8 mouse cellular contexts compared by ENCODE assay signal in the genomic region with DNA sequence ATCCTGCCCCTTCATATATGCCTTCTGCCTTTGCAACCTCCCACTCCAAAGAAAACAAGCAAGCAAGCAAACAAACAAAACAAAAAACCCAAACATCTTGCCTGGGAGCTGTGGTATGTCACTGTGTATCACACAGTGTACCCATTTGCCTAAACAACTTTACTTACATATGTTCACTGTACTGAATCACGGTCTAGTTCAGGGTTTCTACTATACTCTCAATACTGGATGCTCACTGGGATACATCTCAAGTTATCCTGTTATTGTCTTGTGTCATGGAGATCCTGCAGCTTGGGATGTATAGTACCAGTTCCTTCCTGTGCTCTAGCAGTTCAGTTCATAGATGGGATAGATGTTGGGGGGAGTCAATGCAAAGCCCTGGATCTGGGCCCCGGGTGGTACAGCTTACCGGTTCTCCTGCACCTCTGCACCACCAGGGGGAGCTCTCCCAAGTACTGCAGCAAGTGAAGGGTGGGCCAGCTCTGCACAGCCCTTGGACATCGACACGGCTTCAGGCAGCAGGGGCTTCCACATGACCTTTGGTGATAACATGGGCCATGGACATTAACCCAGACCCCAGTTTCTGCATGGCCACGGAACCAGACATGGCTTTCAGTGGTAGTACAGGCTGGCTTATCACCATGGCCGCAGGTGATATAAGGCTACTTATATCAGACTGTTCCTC. TPM values are rescaled to one million over a fixed set of nuclear protein-coding genes. Genes with fewer than 3 reads are reported as not detected.
A peak's percentile ranks its signal among the peaks of the same experiment; 100 is the strongest.
DNase-seq lines count a peak whose midpoint lies in the region; ATAC-seq and TF ChIP-seq lines count a peak whose summit lies in the region.

No protein-coding gene starts in this region.

- WGBS in embryonic facial prominence, embryonic 13.5 days: 45% methylated on average over 7 of the region's 7 CpGs
- 32% methylated on average over 7 of the region's 7 CpGs for WGBS in heart, adult 2 months
- WGBS in limb, embryonic 11.5 days: 57% methylated on average over 7 of the region's 7 CpGs
- 42% methylated on average over 7 of the region's 7 CpGs for WGBS in midbrain, embryonic 14.5 days
- whole genome bisulfite sequencing in spleen, adult 2 months: 33% methylated on average over 7 of the region's 7 CpGs

- no peak overlapping the region for H3K27ac ChIP-seq in embryonic facial prominence, embryonic 13.5 days
- no peak overlapping the region for H3K27ac ChIP-seq in heart, adult 2 months
- H3K27ac ChIP-seq in limb, embryonic 11.5 days (replicated peaks; ENCODE audit: low read depth, low read length): no peak overlapping the region
- H3K27ac ChIP-seq in midbrain, embryonic 14.5 days (replicated peaks; ENCODE audit: low read depth, low read length): no peak overlapping the region
- H3K27ac ChIP-seq in spleen, adult 2 months (ENCODE audit: insufficient read depth, low read length): no peak overlapping the region

- 0 out of 2 replicates have a peak, but pooled peaks have one; percentile 67 for ATAC-seq in embryonic facial prominence, embryonic 13.5 days (ENCODE audit: insufficient number of reproducible peaks, insufficient read depth, low FRiP score, low TSS enrichment, low read depth)
- peak; percentile 80; the same call in 1 of the 2 replicates for ATAC-seq in limb, embryonic 11.5 days (ENCODE audit: insufficient number of reproducible peaks, low FRiP score, low TSS enrichment, low read depth)
- ATAC-seq in midbrain, embryonic 14.5 days (ENCODE audit: low FRiP score, low TSS enrichment): peak; percentile 79

- DNase-seq in 3T3-L1 (ENCODE audit: low read depth, low spot score): peak; percentile 61
- peak; percentile 85 to 92 for DNase-seq in adrenal gland, postnatal 36 days
- peak; percentile 74 to 83 for DNase-seq in heart, adult 2 months
- DNase-seq in kidney, adult 18-20 months: peak; percentile 74
- DNase-seq in limb, embryonic 11.5 days (ENCODE audit: low spot score): peak; percentile 80
- peak; percentile 80 for DNase-seq in midbrain, embryonic 14.5 days
- DNase-seq in spleen, adult 2 months (ENCODE audit: low read depth in 1 of 2, low spot score in 2 of 2): peak; percentile 54 to 77

- TF ChIP-seq CTCF in heart, adult 2 months (IDR thresholded peaks at IDR 0.05): peak; percentile 96
- peak; percentile 95; the same call in 1 of the 2 replicates for TF ChIP-seq CTCF in spleen, adult 2 months (IDR thresholded peaks at IDR 0.05; ENCODE audit: extremely low read depth, insufficient read depth, insufficient read length, insufficient replicate concordance)

- TF ChIP-seq EP300 in heart, adult 2 months (IDR thresholded peaks at IDR 0.05; ENCODE audit: insufficient read depth, low read depth, low read length): 0 out of 2 replicates have a peak, but pooled peaks have one; percentile 11

- H3K4me3 ChIP-seq in embryonic facial prominence, embryonic 13.5 days: no peak overlapping the region
- H3K4me3 ChIP-seq in heart, adult 2 months: no peak overlapping the region
- no peak overlapping the region for H3K4me3 ChIP-seq in limb, embryonic 11.5 days (ENCODE audit: low read depth, low read length)
- H3K4me3 ChIP-seq in midbrain, embryonic 14.5 days (replicated peaks; ENCODE audit: low read depth, low read length): no peak overlapping the region
- no peak overlapping the region for H3K4me3 ChIP-seq in spleen, adult 2 months (ENCODE audit: extremely low read depth, insufficient read depth, insufficient read length)

- no peaks in the 10 kb centered on the region for H3K9me3 ChIP-seq in embryonic facial prominence, embryonic 13.5 days
- no peaks in the 10 kb centered on the region for H3K9me3 ChIP-seq in limb, embryonic 11.5 days (ENCODE audit: control insufficient read depth, low read length)
- no peaks in the 10 kb centered on the region for H3K9me3 ChIP-seq in midbrain, embryonic 14.5 days (ENCODE audit: control insufficient read depth, low read length)

- H3K4me1 ChIP-seq in embryonic facial prominence, embryonic 13.5 days: no peaks in the 10 kb centered on the region
- H3K4me1 ChIP-seq in heart, adult 2 months (ENCODE audit: control insufficient read depth, insufficient read depth, low read length): peaks cover 2% of the 10 kb centered on the region
- H3K4me1 ChIP-seq in limb, embryonic 11.5 days (ENCODE audit: control insufficient read depth, insufficient read depth, low read length): no peaks in the 10 kb centered on the region
- H3K4me1 ChIP-seq in midbrain, embryonic 14.5 days (ENCODE audit: control insufficient read depth, insufficient read depth, low read length): no peaks in the 10 kb centered on the region
- H3K4me1 ChIP-seq in spleen, adult 2 months (ENCODE audit: control insufficient read depth, insufficient read depth, insufficient read length): no peaks in the 10 kb centered on the region; the same call in 1 of the 2 replicates

- H3K4me2 ChIP-seq in embryonic facial prominence, embryonic 13.5 days: 0 out of 2 replicates have a peak overlapping the region, but pooled peaks have one; percentile 24
- no peak overlapping the region for H3K4me2 ChIP-seq in limb, embryonic 11.5 days (ENCODE audit: low read depth, severe bottlenecking)
- no peak overlapping the region for H3K4me2 ChIP-seq in midbrain, embryonic 14.5 days (ENCODE audit: low read length)

- no peaks in the 10 kb centered on the region for H3K79me2 ChIP-seq in heart, adult 2 months (replicated peaks; ENCODE audit: control insufficient read depth, insufficient read depth, low read length)

- H3K9ac ChIP-seq in embryonic facial prominence, embryonic 13.5 days: no peak overlapping the region
- H3K9ac ChIP-seq in heart, adult 2 months (ENCODE audit: low read depth, low read length): no peak overlapping the region
- no peak overlapping the region for H3K9ac ChIP-seq in limb, embryonic 11.5 days (ENCODE audit: low read length)
- H3K9ac ChIP-seq in midbrain, embryonic 14.5 days (replicated peaks; ENCODE audit: low read length): no peak overlapping the region

- no peaks in the 10 kb centered on the region for H3K27me3 ChIP-seq in embryonic facial prominence, embryonic 13.5 days
- H3K27me3 ChIP-seq in heart, adult 2 months (ENCODE audit: control insufficient read depth, insufficient read depth, low read length): no peaks in the 10 kb centered on the region
- H3K27me3 ChIP-seq in limb, embryonic 11.5 days (ENCODE audit: control insufficient read depth, insufficient read depth, low read length): no peaks in the 10 kb centered on the region
- H3K27me3 ChIP-seq in midbrain, embryonic 14.5 days (ENCODE audit: control insufficient read depth, insufficient read depth, low read length): no peaks in the 10 kb centered on the region
- no peaks in the 10 kb centered on the region for H3K27me3 ChIP-seq in spleen, adult 2 months (ENCODE audit: control insufficient read depth, insufficient read depth, low read length)

- intact Hi-C loops in heart, adult 2 months (cut with DNase I): loop anchor here (1.0 to 5.0 kb wide), 2 partner anchors 192 to 393 kb away; no protein-coding TSS in a partner anchor

- no peak for TF ChIP-seq POLR2A in heart, adult 2 months (IDR thresholded peaks at IDR 0.05; ENCODE audit: insufficient read depth, low read depth, low read length)
- no peak for TF ChIP-seq POLR2A in spleen, adult 2 months (IDR thresholded peaks at IDR 0.05; ENCODE audit: low read depth, low read length)

- no peaks in the 10 kb centered on the region for H3K36me3 ChIP-seq in embryonic facial prominence, embryonic 13.5 days
- H3K36me3 ChIP-seq in heart, adult 2 months (ENCODE audit: control insufficient read depth, insufficient read depth, low read length): peaks cover 3% of the 10 kb centered on the region
- no peaks in the 10 kb centered on the region for H3K36me3 ChIP-seq in limb, embryonic 11.5 days (ENCODE audit: control insufficient read depth, insufficient read depth, low read length)
- H3K36me3 ChIP-seq in midbrain, embryonic 14.5 days (ENCODE audit: control insufficient read depth, insufficient read depth, low read length): no peaks in the 10 kb centered on the region
- H3K36me3 ChIP-seq in spleen, adult 2 months (ENCODE audit: control insufficient read depth, insufficient read depth, low read length): 0 out of 2 replicates have a peak, but pooled peaks cover 2% of the 10 kb centered on the region

RNA-seq across cellular contexts. Expression of a gene that starts 36.7 kb away (rescaled TPM):
- total RNA-seq in adrenal gland, postnatal 36 days (2021): 10 to 100 TPM; 24.5 to 28.8 TPM
- polyA plus RNA-seq in embryonic facial prominence, embryonic 13.5 days (2015; fragmentation: Nextera tagmentation; extraction: Ambion mirVana): 90.9 and 94.8 TPM in 2 replicates
- total RNA-seq in heart, adult 2 months (2021): 10 to 100 TPM; 18.6 to 19.3 TPM
- polyA plus RNA-seq in heart, adult 2 months (2012; rRNA removed): 3.4 and 5.1 TPM in 2 replicates
- polyA plus RNA-seq in limb, embryonic 11.5 days (2014; fragmentation: Nextera tagmentation; extraction: Ambion mirVana): 85.9 and 89.0 TPM in 2 replicates
- polyA plus RNA-seq in midbrain, embryonic 14.5 days (2014; fragmentation: Nextera tagmentation; extraction: Ambion mirVana): 51.3 and 52.4 TPM in 2 replicates
- 2.7 and 4.9 TPM in 2 replicates for polyA plus RNA-seq in spleen, adult 2 months (2012; rRNA removed)

RNA-seq across cellular contexts. Expression of a gene that starts 37.0 kb away (rescaled TPM):
- 10 to 100 TPM; 15.1 to 17.9 TPM for total RNA-seq in adrenal gland, postnatal 36 days (2021)
- polyA plus RNA-seq in embryonic facial prominence, embryonic 13.5 days (2015; fragmentation: Nextera tagmentation; extraction: Ambion mirVana): 25.9 and 30.3 TPM in 2 replicates
- total RNA-seq in heart, adult 2 months (2021): 1 to 10 TPM; 8.9 to 9.0 TPM
- polyA plus RNA-seq in heart, adult 2 months (2012; rRNA removed): 1.7 and 4.2 TPM in 2 replicates
- 22.3 and 25.5 TPM in 2 replicates for polyA plus RNA-seq in limb, embryonic 11.5 days (2014; fragmentation: Nextera tagmentation; extraction: Ambion mirVana)
- 28.8 and 45.9 TPM in 2 replicates for polyA plus RNA-seq in midbrain, embryonic 14.5 days (2014; fragmentation: Nextera tagmentation; extraction: Ambion mirVana)
- 0.46 and 0.49 TPM in 2 replicates for polyA plus RNA-seq in spleen, adult 2 months (2012; rRNA removed)
